Mouse (Mus musculus) midbrain, embryonic 13.5 days (tissue): ENCODE measurements at regions not wholly inside any gene's neighbourhood (a gene's known extent, or its start where the extent isn't known, plus 50 kb on each side); places are given as distances from the start of the nearest gene placed in this dataset.

Experiments used
- ATAC-seq: fragments of 200-750 bp; cut with Nextera tagmentation; 2 replicates; pipeline ENCODE4 v1.8.0; 2017; ENCODE audit warnings: mild to moderate bottlenecking, moderate TSS enrichment, moderate library complexity
- H3K27ac ChIP-seq: fragments of 300-500 bp; sonication (generic); 2 replicates; pipeline ENCODE4 v1.5.1; 2015; ENCODE audit warnings: inconsistent platforms, mild to moderate bottlenecking, moderate library complexity
- H3K27me3 ChIP-seq: fragments of 300-500 bp; sonication (generic); 2 replicates; pipeline ENCODE4 v1.6.1; 2015; ENCODE audit warnings: mild to moderate bottlenecking, inconsistent platforms
- H3K36me3 ChIP-seq: fragments of 300-500 bp; sonication (generic); 2 replicates; pipeline ENCODE4 v1.6.1; 2015; ENCODE audit warnings: mild to moderate bottlenecking, inconsistent platforms
- H3K4me1 ChIP-seq: fragments of 300-500 bp; sonication (generic); replicated peaks from 2 replicates; pipeline ENCODE4 v1.6.1; 2015; ENCODE audit warnings: inconsistent platforms
- H3K4me2 ChIP-seq: fragments of 300-500 bp; sonication (generic); replicated peaks from 2 replicates; pipeline ENCODE4 v1.6.1; 2015; ENCODE audit warnings: moderate library complexity, mild to moderate bottlenecking, inconsistent platforms
- H3K4me3 ChIP-seq: fragments of 300-500 bp; sonication (generic); replicated peaks from 2 replicates; pipeline ENCODE4 v1.5.1; 2015; ENCODE audit warnings: mild to moderate bottlenecking, inconsistent platforms
- H3K9ac ChIP-seq: fragments of 300-500 bp; sonication (generic); replicated peaks from 2 replicates; pipeline ENCODE4 v1.6.1; 2015; ENCODE audit warnings: mild to moderate bottlenecking, inconsistent platforms
- H3K9me3 ChIP-seq: fragments of 300-500 bp; sonication (generic); 2 replicates; pipeline ENCODE4 v1.6.1; 2016; ENCODE audit warnings: mild to moderate bottlenecking, inconsistent platforms
- WGBS: fragments of 180-500 bp; shearing (Covaris S2); methylation state at CpG from one replicate; pipeline ENCODE4 v1.1.7; 2015; 5-methylcytosine and 5-hydroxymethylcytosine counted together

- Histone ChIP-seq H3K27me3 (no peaks in the 10 kb centered on the region), H3K4me2 (no peak overlapping the region), H3K36me3 (no peaks in the 10 kb centered on the region), H3K27ac (no peak overlapping the region), H3K9me3 (no peaks in the 10 kb centered on the region), H3K4me3 (no peak overlapping the region), H3K4me1 (no peaks in the 10 kb centered on the region), H3K9ac (no peak overlapping the region)
- ATAC-seq, result no peak
- WGBS, result 80% methylated on average over 2 of the region's 2 CpGs
Observed at GRCm38 (mm10) chr2:100814613-100815258, 809.8 kb upstream of the Rag2 start.

- no peaks in the 10 kb centered on the region for H3K4me1 ChIP-seq
- ATAC-seq, result no peak
- H3K4me3 ChIP-seq, result no peak overlapping the region
- H3K27ac ChIP-seq, result no peak overlapping the region
- 84% methylated on average over 4 of the region's 4 CpGs for WGBS
- no peaks in the 10 kb centered on the region for H3K27me3 ChIP-seq
- H3K4me2 ChIP-seq, result no peak overlapping the region
- H3K9me3 ChIP-seq, result no peaks in the 10 kb centered on the region
- H3K9ac ChIP-seq, result no peak overlapping the region
- H3K36me3 ChIP-seq, result no peaks in the 10 kb centered on the region
Observed at GRCm38 (mm10) chr2:100834056-100834455, 790.5 kb upstream of the Rag2 start.

DNA sequence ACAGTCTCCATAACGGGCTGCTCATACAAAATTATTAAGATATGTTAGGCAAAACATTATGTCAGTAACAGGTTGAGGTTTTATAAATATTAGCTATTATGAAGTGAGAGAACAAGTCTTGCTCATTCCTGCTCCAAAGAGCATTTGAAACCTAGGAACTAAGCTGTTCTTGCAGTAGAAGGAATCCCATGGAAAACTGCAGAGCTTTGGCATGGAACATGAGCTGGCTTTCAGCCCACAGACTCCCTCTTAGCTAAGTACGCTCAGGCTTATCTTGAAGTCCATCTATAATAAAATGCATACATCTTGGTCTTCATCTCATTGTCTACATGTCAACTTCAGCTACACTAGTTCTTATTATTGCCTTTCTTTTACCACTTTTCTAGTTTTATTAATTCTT, 766.7 kb upstream of the Rag2 start:
- Histone ChIP-seq H3K27ac (no peak overlapping the region), H3K36me3 (no peaks in the 10 kb centered on the region), H3K4me1 (no peaks in the 10 kb centered on the region), H3K9me3 (no peaks in the 10 kb centered on the region), H3K4me2 (no peak overlapping the region), H3K27me3 (no peaks in the 10 kb centered on the region), H3K4me3 (no peak overlapping the region), H3K9ac (no peak overlapping the region)
- WGBS, result 92% methylated on average over 2 of the region's 2 CpGs
- no peak for ATAC-seq

DNA sequence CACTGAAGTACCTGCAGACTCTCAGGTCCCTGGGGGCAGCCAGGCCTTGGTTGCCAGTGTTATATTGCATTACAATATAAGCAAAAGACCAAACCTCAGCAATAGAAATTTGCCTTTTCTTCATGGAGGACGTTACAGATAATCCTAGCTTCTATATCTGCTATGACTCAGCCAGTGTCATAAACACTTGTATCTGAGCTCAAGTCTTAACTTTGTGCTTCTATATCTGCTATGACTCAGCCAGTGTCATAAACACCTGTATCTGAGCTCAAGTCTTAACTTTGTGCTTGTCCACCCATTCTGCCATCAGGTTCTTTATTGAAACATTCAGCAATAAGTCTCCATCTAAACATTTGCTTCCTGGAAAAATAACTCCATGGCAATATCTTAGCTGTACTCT, 759.0 kb upstream of the Rag2 start:
- WGBS, result 91% methylated on average over 1 of the region's 1 CpGs
- no peaks in the 10 kb centered on the region for H3K9me3 ChIP-seq
- no peak overlapping the region for H3K4me3 ChIP-seq
- H3K36me3 ChIP-seq, result no peaks in the 10 kb centered on the region
- H3K27me3 ChIP-seq, result no peaks in the 10 kb centered on the region
- ATAC-seq, result no peak
- no peak overlapping the region for H3K9ac ChIP-seq
- no peak overlapping the region for H3K4me2 ChIP-seq
- H3K27ac ChIP-seq, result no peak overlapping the region
- H3K4me1 ChIP-seq, result no peaks in the 10 kb centered on the region
